Mouse (Mus musculus) lung, postnatal 25 days (tissue): ENCODE measurements at regions not wholly inside any gene's neighbourhood (a gene's known extent, or its start where the extent isn't known, plus 50 kb on each side); places are given as distances from the start of the nearest gene placed in this dataset.
A peak's percentile ranks its signal among the peaks of the same experiment; 100 is the strongest.

ENCODE experiments used
- DNase-seq: peaks from one replicate; pipeline ENCODE4 v3.0.0; 2022; ENCODE audit warnings: low spot score

DNA sequence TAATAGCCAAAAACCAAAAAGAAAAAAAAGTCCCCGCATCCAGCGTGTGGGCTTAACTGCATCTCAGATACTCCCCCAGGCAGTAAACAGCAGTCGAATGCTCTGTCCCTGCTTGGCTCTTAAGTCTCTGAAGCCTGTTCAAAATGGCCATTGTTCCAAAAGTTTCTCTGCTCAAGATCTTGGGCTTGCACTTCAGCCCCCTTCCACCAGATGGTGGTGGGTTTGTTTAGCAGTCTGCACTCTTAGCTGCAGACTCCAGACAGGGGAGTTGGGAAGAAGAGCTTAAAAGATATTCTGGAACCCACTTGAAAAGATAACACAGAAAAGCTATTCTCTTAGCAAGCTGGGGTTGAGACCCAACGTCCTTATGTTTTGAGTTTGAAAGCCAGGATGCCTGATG, 496.4 kb downstream of the Nedd1 start:
- DNase-seq, result no peak

- no peak for DNase-seq
These were observed 497.1 kb downstream of the Nedd1 start for GRCm38 (mm10) chr10:92225071-92225470.

- DNase-seq, result no peak
These were observed 502.9 kb downstream of the Nedd1 start for GRCm38 (mm10) chr10:92219310-92219709.

- no peak for DNase-seq
These were observed 551.4 kb downstream of the Nedd1 start for GRCm38 (mm10) chr10:92170856-92171255.

GRCm38 (mm10) chr10:92166057-92166456, 556.2 kb downstream of the Nedd1 start:
- DNase-seq, result peak; percentile 32

- DNase-seq, result no peak
These were observed 557.2 kb downstream of the Nedd1 start for GRCm38 (mm10) chr10:92164991-92165390.

DNA sequence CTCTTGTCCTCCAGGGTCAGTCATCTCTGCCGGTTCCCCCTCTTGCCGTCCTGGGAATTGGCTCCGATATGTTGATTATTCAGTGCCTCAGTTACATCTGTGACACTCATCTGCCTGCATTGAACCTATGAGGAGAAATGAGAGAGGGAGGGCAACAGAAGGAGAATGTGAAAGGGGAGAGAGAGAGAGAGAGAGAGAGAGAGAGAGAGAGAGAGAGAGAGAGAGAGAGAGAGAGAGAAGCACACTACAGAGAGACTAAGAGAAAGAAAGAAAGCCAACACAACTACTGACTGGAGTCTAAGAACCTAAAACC, 557.6 kb downstream of the Nedd1 start:
- DNase-seq, result no peak

- DNase-seq, result no peak
These were observed 558.2 kb downstream of the Nedd1 start for GRCm38 (mm10) chr10:92163851-92164647.

GRCm38 (mm10) chr10:92163071-92163504, 559.1 kb downstream of the Nedd1 start:
- no peak for DNase-seq

DNA sequence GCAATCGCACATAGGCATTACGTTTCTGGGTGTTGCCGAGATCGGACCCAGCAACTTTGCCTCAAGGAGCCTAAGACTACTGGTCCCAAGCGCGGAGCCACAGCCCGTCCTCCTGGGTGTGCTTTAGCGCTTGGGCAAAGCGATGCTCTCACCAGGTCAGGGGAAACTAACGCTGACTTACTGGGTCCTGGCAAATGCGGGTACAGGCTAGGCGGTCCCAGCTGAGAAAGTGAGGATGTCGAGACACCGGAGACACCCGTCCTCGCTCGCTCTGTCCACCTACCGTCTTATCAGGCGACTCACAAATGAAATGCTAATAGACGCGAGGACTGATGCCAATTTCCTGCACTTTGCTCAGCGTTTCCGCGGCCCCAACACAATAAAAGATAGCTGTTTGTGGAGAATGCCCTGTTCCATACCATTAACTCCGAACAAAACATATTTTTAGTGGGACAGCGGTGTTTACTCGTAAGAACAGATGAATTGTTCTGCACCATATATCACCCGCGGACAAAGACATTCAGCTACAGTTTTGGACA, 559.7 kb downstream of the Nedd1 start:
- no peak for DNase-seq

- DNase-seq, result no peak
These were observed 560.7 kb downstream of the Nedd1 start for GRCm38 (mm10) chr10:92161501-92161900.

- DNase-seq, result peak; percentile 34
These were observed 576.0 kb downstream of the Nedd1 start for GRCm38 (mm10) chr10:92146263-92146662.

DNA sequence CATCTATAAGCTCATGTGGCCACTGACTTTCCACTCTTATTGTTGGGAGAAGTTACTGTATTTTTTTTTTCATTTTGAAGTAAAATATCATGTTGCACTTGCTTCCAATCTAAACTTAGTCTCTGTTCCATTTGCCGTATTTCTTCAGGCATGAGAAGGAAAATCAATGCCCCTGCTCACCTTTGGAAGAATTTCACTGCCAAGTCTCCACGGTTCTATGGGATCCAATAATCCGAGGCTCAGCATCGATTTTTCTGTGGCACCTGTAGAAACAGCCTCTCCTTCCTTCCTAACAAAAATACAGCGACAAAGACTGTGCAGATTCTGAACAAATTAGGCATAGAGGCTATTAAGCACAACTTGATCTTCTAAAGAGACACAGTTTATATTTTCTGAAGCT, 586.7 kb downstream of the Nedd1 start:
- DNase-seq, result no peak

- no peak for DNase-seq
These were observed 609.4 kb downstream of the Nedd1 start for GRCm38 (mm10) chr10:92112790-92113189.

DNA sequence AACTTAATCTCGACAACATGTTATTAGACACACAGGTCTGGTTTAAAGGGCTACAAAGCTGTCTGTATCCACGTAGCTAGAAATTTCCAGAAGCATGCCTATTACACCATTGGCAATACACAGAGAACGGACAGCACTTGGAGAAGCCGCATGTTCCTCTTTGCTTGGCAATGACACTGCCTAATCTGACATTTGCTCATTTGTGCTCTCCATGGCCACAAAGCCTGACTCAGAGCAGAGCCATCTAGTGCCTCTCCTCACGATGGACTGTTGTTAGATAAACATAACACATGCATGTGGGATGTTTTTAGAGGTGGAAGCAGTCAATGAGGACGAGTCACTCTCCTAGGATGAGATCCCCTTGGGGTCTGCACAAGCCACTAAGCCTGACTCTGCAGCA, 615.9 kb downstream of the Nedd1 start:
- no peak for DNase-seq

GRCm38 (mm10) chr10:92103887-92104286, 618.3 kb downstream of the Nedd1 start:
- DNase-seq, result no peak

DNA sequence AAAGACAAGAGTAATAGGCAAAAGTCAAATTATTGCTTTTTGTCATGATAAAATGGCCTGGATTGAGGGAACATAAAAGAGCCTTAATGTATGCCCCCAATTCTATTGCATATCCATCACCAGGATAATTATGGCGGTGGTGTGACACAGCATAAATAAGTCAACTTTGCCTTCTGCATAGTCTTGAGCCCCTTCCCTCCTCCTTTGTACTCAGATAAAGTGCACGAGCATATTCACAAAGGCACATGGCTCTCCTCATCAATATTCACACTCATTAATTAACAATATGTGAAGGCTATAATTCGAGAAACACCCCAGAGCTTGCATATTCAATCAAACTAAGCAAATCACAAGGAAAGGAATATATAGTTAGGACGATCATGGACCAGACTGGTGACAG, 619.5 kb downstream of the Nedd1 start:
- no peak for DNase-seq

GRCm38 (mm10) chr10:92097562-92097961, 624.7 kb downstream of the Nedd1 start:
- DNase-seq, result no peak

DNA sequence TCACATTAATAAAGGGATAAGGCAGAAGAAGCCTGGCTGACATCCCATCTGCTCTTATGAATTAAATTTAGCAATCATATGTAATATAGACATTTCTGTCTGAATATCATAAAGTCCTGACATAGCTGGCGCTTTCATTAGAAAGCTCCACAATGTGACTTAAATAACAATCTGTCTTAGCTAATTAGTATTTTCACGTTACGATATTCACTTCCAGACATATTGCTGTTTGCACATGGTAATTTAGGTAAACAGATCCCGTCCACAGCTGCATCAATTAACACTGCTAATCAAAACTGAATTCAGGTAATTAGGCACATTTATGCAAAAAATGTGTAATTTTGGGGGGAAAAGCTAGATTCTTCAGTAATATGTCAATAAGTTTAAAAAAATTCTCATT, 625.1 kb downstream of the Nedd1 start:
- DNase-seq, result no peak

DNA sequence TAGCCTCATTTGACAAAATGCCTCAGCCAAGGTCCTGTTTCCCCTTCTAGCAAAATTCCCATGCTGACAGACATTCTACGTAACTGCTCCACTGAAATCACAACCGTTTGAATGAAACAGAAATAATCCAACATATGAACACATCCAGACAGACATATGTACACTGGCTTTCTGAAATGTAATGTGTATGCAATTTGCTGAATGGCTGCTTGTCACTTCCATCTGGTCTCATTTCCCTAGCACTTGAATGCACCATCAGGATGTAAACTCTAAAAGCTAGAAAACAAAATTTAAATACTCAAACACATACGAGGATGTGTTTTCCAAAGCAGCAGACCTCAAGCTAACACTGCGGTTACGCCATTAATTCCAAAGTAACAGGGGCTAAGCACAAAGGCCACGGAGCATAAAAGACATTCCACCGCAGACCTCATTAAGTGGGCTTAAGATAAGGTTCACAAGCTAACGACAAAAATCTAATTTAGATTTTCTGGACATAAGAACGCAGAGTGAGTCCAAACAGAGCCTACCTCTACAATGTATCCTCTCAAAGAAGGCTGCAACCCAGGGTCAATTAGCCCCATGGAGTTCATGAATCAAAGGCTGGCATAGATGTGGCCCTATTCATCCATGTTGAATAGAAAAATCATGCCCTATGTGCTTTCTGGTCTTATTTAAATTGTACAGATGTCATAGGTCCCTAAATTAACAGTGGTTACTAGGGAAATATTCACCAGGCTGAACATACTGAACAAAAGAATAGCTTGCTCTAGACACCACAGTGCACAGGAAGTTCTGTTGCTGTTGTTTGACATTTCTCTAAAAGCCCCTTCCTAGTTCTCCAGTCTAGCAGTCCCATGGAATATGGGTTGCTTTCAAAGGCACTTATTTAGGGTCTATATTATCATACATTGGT, 630.5 kb downstream of the Nedd1 start:
- DNase-seq, result no peak

DNA sequence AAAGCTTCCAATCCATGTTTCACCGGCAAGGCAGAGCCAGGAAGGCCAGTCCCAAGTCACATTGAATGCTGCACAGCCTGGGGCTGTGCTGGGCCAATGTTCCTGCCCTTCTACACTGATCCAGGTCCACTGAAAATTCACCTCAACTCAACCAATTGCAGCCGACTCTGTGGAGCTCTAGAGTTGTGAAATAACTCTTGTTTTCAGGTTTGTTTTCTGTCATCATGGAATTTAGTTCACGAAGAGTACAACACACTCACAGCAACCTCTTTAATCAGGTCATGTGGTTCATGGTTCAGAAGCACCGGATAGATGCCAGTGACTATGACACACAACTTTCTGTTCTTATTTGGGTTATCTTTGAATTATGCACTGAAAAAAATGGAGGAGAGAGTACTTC, 640.1 kb downstream of the Nedd1 start:
- DNase-seq, result no peak

DNA sequence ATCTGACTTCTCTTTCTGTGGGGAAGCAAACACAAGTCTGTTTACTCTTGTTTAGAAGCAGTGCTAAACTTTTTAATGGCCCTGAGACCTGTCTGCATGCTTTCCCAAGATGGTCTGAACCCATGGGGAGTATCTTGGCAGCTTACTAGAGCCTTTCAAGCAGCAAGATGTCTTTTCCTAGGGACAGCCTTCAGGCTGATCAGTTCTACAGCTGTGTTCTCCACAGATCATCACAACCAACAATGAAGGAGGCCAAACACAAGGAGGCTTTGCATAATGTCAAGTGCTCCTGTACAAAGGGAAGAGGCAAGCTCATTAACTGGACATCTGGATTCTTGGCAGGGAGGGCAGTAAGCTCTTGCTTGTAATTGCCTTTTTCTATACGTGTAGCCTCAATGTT, 641.0 kb downstream of the Nedd1 start:
- no peak for DNase-seq

DNA sequence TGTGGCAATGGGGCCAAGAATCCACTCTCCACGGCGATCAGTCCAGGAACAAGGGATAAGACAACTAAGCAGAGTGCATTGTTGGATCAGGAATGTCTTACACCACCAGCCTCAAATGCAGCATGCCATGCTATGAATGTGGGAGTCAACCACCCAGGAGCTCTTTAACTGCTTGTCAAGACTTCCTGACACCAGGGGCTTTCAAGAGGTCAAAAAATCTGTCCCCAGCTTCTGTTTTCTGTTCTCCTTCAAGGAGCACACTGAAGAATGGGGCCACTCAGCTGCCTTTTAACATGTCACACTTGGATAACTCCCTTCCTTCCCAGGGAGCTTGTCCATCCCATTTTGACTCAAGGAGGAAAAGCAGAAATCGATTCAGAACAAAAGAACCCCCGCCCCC, 642.8 kb downstream of the Nedd1 start:
- no peak for DNase-seq
